Mouse (Mus musculus) frontal cortex, adult 2 months (tissue): Measurements from ENCODE around the gene Ascc2. TPM values are rescaled to one million over a fixed set of nuclear protein-coding genes. Genes with fewer than 3 reads are reported as not detected.

Source experiments
- DNase-seq, 2 experiments: peaks; one replicate each; pipeline ENCODE4 v3.0.0; 2022; ENCODE audit warnings: low spot score in 1 of 2; ENCODE audit errors: extremely low spot score in 1 of 2
- polyA plus RNA-seq: library from polyadenylated mRNA; depleted of rRNA; stranded (reverse); fragments of >200 nt; gene quantifications from 2 replicates; pipeline ENCODE4 v1.2.3, GENCODE M21; 2012; rRNA removed

Ascc2 gene
- polyA plus RNA-seq: 21.4 and 22.5 TPM in 2 replicates

DNA sequence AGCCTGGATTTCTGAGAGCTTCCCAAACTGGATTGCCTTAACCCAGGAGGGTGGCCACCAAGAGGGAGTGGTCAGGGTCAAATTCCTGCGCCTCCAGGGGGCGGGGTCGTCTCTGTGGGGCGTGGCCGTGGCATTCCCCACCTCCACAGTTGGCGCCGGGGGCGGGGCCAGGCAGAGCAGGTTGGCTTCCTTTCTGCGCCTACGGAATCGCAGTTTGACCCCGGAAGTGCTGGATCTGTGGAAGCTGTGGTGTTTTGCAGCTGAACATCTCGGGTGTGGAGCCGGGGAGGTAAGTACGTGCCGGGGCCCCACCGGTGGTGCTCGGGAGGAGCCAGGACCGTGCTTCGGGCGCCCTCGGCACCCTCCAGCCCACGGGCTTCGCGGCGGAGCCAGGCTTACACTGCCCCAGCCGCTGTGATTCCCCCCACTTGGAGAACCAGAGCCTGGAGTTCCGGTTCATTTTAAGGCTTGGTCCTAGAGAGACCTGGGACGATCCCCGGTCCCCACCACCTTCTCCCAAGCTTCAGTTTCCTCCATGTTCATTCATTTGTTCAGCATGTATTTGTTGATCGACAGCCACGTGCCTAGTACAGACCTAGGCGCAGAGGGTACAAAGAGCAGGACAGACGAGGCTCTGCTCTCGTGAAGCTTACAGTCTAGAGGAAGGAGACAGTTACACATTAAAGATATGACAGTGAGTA, at the start of gene Ascc2:
Ascc2 (plus strand) TSS at position 214 of the 701 bp plus-strand sequence.
- DNase-seq: peak; percentile 75 to 91

GRCm38 (mm10) chr11:4591811-4592210, 45.7 kb upstream of the Ascc2 start:
- no peak for DNase-seq

DNA sequence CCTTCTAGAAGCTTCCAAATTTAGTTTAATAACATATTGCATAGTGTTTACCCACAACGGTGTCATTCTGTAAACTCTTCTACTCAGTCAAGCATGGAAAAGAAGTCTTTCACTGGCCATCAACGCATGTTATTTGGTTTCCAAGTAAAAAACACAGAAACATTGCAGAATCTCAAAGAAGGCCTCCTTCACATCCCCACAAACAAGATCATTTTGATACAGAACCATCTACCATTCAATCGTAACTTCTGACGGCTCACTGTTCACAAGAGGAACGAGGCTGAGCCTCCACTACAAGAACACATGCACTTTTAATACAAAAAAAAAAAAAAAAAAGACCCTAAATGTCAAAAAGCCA, 44.1 kb upstream of the Ascc2 start:
- no peak for DNase-seq

GRCm38 (mm10) chr11:4593849-4594607, 43.5 kb upstream of the Ascc2 start:
- DNase-seq: peak in 1 of 2 experiments; percentile 17

GRCm38 (mm10) chr11:4594608-4595500, 42.7 kb upstream of the Ascc2 start, which contains the start of gene Mtmr3:
Gene Mtmr3 (minus strand): TSS chr11:4594863.
- DNase-seq: peak; percentile 74 to 92

GRCm38 (mm10) chr11:4598411-4598810, 39.1 kb upstream of the Ascc2 start:
- no peak for DNase-seq

DNA sequence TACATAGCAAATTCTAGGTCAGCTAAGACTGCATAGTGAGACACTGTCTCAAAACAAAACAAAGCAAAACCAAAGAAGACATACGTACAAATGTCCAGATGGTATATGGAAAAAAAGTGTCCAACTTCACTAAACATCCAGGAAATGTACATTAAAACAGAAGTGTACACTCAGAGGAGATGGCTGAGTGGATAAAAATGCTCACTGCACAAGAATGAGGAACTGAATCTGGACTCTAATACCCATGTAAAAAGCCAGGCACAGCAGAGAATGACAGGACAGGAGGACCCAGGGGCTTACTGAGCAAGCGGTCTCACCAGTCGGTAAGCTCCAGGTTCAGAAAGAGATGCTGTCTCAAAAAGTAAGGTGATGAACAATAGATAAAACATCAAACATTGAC, 37.6 kb upstream of the Ascc2 start:
- DNase-seq: no peak

GRCm38 (mm10) chr11:4601890-4602289, 35.7 kb upstream of the Ascc2 start:
- no peak for DNase-seq

DNA sequence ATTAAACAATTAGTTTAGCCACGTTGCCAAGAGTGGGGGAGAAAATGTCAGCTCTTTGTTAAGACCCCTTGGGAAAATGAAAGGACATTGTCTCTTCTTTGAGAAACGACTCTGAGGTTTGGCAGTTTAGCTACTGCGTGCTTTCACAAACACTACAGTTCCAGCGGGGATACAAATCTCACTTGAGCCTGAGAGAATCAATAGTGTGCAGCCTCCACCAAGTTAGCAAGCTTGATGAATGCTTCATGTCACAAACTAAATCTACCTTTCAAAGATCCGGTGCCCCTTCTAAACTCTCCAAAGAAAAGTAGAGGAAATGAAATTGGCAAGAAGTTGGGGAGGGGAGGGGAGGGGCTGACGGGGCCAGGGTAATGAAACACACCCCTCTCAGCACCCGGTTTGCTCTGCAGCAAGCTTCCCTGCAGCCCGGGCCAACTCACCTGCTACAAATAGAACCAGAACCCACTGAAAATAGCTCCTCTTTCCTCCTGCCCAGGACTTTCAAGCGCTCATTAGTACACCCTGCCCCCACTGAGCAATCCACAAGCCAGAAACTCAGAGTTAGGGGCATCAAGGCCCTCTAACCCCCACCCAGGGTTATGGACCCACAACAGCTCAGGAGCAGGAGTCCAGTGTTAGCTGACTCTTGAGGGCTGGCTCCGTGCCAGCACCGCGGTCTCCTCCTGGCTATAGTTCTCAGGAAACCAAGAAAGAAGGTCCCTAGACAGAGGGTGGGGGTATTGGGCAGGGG, 34.7 kb upstream of the Ascc2 start:
- no peak for DNase-seq

GRCm38 (mm10) chr11:4604441-4604840, 33.1 kb upstream of the Ascc2 start:
- no peak for DNase-seq

GRCm38 (mm10) chr11:4605414-4605813, 32.1 kb upstream of the Ascc2 start:
- no peak for DNase-seq

DNA sequence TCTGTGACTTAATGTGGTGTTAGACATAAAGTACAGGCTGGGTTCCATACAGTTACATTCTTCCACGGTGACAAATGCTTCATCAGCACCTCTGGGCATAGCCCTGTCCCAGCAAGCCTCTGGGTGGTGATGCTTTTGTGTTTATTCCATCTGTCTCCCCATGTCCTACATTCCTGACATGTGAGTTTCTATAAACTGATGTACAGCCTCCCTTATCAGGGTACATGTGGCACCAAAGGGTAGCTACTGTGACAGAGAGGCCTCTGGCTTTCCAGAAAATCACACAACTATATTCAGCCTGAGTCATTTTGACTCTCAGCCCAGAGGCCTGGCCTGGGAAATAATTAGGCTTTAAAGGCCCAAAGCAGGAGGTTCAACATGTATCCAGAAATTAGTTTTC, 31.0 kb upstream of the Ascc2 start:
- DNase-seq: no peak

GRCm38 (mm10) chr11:4611904-4612303, 25.6 kb upstream of the Ascc2 start:
- no peak for DNase-seq

GRCm38 (mm10) chr11:4620017-4620485, 17.5 kb upstream of the Ascc2 start, which contains the start of gene Gm11032:
Gene Gm11032 (plus strand): TSS chr11:4620067.
- peak in 1 of 2 experiments; percentile 46 for DNase-seq

DNA sequence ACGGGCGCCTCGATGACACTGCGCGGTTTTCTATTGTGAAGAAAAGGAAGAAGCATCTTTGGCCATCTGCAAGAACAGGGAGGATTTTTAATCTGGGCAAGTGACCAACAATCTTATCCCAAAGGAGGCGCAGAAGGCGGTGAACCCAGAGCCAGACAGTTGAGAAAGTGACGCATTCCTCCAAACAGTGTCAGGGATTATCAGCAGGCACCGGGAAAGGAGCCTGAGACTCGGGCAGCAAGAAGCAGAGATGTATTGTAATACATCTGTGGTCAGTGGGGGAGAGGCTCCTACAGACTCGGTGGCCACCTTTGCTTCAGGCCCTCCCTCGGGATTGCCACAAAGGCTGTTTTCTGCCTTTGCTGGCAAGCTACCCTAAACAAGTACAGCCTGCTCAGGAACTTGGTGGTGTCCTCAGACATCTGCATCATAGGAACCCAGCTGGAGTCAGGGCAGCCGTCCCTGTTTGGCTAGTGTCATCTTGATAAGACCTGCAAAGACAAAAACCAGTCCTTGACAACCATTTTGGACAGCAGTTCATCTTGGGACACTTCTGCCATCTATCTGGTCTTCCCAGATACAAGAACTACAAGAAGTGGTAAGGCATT, 16.9 kb upstream of the Ascc2 start:
- DNase-seq: peak in 1 of 2 experiments; percentile 14

- DNase-seq: no peak
Observed at GRCm38 (mm10) chr11:4621866-4622265, 15.7 kb upstream of the Ascc2 start.

DNA sequence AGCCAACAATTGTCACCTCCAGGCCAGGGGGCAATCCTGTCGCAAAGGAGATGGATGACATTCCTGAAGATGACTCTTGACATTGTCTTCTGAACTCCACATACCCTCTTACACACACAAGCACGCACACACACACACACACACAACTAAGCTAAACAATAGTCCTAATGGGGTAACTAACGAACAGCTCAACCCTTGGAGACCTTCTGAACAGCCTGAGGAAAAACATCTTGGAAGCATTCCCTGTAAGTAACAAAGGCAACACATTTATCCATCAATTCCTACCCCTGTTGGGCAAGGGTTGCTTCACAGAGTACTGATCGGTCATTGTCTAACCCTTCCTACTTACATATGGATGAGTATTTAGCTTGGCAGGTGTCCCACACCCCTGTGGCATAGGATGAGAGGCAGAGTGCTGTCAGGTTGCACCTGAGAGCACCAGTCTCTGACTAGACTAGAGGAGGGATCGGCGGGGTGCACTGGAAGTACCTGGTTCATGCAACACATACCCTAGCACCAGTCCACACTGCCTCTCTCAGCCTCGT, 15.0 kb upstream of the Ascc2 start:
- no peak for DNase-seq

- no peak for DNase-seq
Observed at GRCm38 (mm10) chr11:4622997-4623396, 14.6 kb upstream of the Ascc2 start.

DNA sequence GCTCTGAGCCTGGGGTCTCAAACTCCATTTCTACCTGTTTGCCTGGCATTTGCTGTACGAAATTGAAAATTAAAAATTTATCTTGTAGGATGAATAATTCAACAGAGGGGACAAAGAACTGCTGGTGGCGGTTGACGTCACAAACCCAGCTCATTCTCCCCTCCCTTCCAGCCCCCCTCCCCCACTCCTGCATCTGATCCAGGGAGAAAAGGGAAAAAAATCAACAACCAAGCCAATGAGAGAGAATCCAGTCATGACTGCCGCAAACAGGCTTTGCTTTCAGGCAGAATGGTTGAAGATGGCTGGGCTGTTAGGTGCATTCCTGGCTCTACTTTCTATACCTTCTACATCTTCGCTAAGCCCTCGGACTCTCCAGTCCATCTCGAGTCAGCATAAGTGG, 11.6 kb upstream of the Ascc2 start:
- no peak for DNase-seq
